Mouse (Mus musculus): ENCODE data around the gene Lrr1. TPM values are rescaled to one million over a fixed set of nuclear protein-coding genes. Genes with fewer than 3 reads are reported as not detected.

The Lrr1 gene
- polyA plus RNA-seq, 1 experiment: 0.56 TPM

Other genes with a start within 250 kb of the Lrr1 start
- 1,265 and 1,574 TPM in 2 replicates for gene Rps29, start 9.6 kb upstream of the Lrr1 start, polyA plus RNA-seq (2012; rRNA removed)
- gene Rpl36al, start 15.3 kb downstream of the Lrr1 start, polyA plus RNA-seq (2012; rRNA removed): 304 and 313 TPM in 2 replicates
- gene Mgat2, start 15.3 kb downstream of the Lrr1 start, polyA plus RNA-seq (2012; rRNA removed): 14.4 and 15.7 TPM in 2 replicates
- gene Gm49383, start 28.3 kb downstream of the Lrr1 start, polyA plus RNA-seq (2012; rRNA removed): 1.1 and 1.2 TPM in 2 replicates
- gene Dnaaf2, start 29.6 kb downstream of the Lrr1 start, polyA plus RNA-seq (2012; rRNA removed): 2.0 and 2.2 TPM in 2 replicates
- gene Gm49384, start 35.5 kb downstream of the Lrr1 start, polyA plus RNA-seq (2012; rRNA removed): 2.2 and 2.5 TPM in 2 replicates
- gene Pole2, start 59.4 kb downstream of the Lrr1 start, polyA plus RNA-seq (2012; rRNA removed): 1.6 and 2.0 TPM in 2 replicates
- gene Klhdc1, start 72.4 kb downstream of the Lrr1 start, polyA plus RNA-seq (2012; rRNA removed): 20.9 and 23.6 TPM in 2 replicates
- 121 and 127 TPM in 2 replicates for gene Klhdc2, start 127.9 kb downstream of the Lrr1 start, polyA plus RNA-seq (2012; rRNA removed)
- 38.2 and 45.4 TPM in 2 replicates for gene Nemf, start 188.4 kb downstream of the Lrr1 start, polyA plus RNA-seq (2012; rRNA removed)
- 46.3 and 48.8 TPM in 2 replicates for gene Arf6, start 203.3 kb downstream of the Lrr1 start, polyA plus RNA-seq (2012; rRNA removed)
- gene Gm9887, start 203.6 kb downstream of the Lrr1 start, polyA plus RNA-seq (2012; rRNA removed): 0.27 and 0.50 TPM in 2 replicates